Mouse (Mus musculus) inflammation-experienced regulatory T-cells, adult 6 months (primary cell): ENCODE measurements around the gene Gm20532. TPM values are rescaled to one million over a fixed set of nuclear protein-coding genes. Genes with fewer than 3 reads are reported as not detected.

Experiments used
- ATAC-seq: one replicate; pipeline ENCODE4 v1.8.0; 2017
- polyA plus RNA-seq, 3 experiments: library from polyadenylated mRNA; unstranded; fragments of 100-300 nt; shearing (Covaris generic); gene quantifications; one replicate each; pipeline ENCODE4 v1.2.1; 2017

The Gm20532 gene
- polyA plus RNA-seq, 3 experiments from 2014 or later: not detected

DNA sequence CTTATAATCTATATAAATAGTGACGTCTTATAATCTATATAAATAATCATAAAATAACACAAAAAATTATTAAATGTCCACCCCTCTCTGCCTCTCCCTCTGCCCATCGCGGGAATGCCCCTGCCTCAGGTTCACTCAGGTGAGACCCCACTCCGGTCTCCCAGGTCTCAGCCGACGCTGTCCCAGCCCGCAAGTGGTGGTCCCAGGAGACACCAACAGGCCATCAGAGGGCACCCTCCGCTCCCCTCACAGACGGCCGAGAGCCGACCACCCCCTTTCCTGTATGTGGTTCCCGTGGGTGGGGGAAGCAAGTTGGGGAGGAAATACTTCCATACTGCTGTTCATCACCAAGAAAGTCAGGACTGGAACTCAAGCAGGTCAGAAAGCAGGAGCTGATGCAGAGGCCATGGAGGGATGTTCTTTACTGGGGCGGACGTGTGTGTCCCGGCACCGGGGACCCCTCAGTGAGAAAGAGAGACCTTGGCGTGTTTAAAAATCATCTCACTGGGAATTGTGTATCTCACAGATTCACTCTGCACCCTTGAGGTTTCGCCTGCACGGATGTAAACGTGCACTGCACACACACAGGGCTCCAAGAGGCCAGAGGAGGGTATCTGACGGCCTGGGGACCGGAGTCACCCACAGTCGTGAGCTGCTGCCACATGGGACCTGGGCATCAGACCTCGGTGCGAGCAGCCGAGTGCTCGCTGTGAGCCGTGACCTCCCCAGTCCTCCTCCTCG is 75.5 kb downstream of the Gm20532 start:
- ATAC-seq: no peak

DNA sequence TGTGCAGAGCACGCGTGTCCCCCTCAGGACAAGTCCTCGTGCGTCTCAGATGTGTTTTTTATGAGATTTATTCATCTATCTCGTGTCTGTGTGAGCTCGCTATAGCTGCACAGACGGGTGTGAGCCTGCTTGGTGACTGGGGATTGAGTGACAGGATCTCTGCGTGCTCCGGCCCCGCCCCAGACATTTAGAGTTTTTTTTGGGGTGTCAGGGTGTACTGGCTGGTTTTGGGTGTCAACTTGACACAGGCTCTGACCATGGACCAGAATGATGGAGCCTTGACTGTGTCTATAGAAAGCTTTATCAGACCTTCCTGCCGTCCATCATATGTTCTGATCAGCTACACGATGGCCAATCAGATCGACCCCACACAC is 76.1 kb downstream of the Gm20532 start:
- no peak for ATAC-seq

DNA sequence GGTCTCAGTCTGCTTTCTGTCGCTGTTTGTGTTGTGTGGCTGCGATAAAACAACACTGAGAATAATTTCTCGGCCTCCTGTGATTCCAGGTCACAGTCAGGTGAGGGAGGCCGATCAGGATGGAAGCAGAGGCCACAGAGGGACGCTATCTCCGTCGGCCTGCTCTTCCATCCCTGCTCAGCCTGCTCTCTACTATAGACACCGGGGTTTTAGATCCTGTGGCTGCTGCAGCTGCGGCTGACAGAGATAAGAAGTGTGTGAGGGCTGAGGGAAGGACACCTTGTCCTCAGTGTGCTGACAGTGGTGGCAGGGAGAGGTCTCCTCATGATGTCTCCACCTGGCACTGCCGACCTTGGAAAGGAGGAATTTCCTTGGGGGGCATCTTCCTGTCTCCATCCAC is 76.7 kb downstream of the Gm20532 start:
- no peak for ATAC-seq

DNA sequence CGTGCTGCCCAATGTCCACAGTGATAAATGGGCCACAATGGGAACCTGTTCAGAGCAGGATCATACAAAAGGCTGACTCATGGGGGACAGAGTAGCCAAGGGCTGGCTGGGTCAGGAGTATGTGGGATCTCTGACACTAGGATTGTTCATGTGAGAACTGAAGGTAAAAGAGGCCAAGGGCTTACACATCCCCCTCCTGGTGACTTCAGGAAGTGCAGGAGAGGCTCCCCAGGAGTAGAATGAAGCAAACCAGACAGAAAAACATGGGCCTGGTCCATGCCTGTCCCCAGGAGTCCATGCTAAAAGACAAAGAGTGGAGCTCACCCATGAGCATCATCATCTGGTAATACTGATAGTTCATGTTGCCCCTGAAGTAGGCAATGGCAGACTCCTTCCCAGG is 77.1 kb downstream of the Gm20532 start:
- ATAC-seq: peak; percentile 80

DNA sequence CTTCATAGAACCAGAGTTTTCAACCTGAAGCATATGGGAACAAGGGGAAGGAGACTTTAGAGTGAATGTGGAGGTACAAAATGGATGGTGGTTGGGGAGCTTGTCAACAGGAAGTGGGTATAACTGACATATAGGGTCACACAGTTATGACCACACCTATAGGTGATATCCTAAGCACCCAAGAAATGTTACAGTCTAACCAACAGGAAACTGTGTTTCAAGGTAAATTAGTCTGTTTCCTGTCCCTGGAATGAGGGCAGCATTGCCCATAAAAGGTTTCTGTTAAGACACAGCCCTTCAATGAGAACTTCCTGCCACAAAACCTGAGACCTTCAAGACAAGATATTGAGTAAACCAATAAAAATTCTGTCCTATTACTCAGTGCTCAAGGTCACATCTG is 82.3 kb downstream of the Gm20532 start:
- ATAC-seq: peak; percentile 99

DNA sequence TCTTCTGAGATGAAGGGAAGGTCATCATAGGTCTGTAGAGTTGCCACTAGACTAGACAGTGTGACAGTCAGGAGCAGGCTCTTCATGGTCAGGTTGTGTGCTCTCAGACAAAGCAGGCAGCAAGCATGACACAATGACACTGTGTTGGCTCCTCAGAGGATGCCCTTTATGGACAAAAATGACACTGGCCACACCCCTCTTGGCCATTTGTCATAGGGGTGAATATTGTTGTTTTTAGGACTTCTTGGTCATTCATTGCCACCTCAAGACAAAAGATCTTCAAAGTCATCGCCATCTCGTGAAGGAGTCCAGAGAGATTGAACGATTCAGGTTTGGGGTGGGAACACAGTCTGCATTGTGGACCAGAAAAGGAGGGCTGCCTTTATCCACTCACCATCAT is 84.7 kb downstream of the Gm20532 start, which contains the start of gene Lcn4:
Gene Lcn4 (minus strand): TSS at position 101 of the 400 bp plus-strand sequence.
- no peak for ATAC-seq

Other genes starting within 250 kb of the Gm20532 start
- 1 to 10 TPM; 7.6 to 8.7 (median 7.6) TPM for gene Dnlz, start 234.5 kb upstream of the Gm20532 start, polyA plus RNA-seq
- 1 to 10 TPM in 2 of 3 experiments, under 1 TPM in 1; 0.53 to 2.1 (median 1.1) TPM for gene Card9, start 225.7 kb upstream of the Gm20532 start, polyA plus RNA-seq
- 10 to 100 TPM; 15.6 to 43.4 (median 39.6) TPM for gene Snapc4, start 206.0 kb upstream of the Gm20532 start, polyA plus RNA-seq
- gene Entr1, start 197.3 kb upstream of the Gm20532 start, polyA plus RNA-seq: 10 to 100 TPM; 35.3 to 57.5 (median 44.3) TPM
- 10 to 100 TPM; 82.4 to 88.4 (median 82.9) TPM for gene Pmpca, start 197.3 kb upstream of the Gm20532 start, polyA plus RNA-seq
- 10 to 100 TPM in 2 of 3 experiments, 1 to 10 TPM in 1; 9.4 to 19.0 (median 10.9) TPM for gene Inpp5e, start 177.4 kb upstream of the Gm20532 start, polyA plus RNA-seq
- gene Sec16a, start 141.4 kb upstream of the Gm20532 start, polyA plus RNA-seq: 10 to 100 TPM; 18.4 to 28.4 (median 24.2) TPM
- gene Notch1, start 70.0 kb upstream of the Gm20532 start, polyA plus RNA-seq: 10 to 100 TPM; 24.9 to 41.2 (median 27.0) TPM
- 1 to 10 TPM in 2 of 3 experiments, not detected in 1; 1.7 to 2.3 TPM for gene Egfl7, start 6.6 kb upstream of the Gm20532 start, polyA plus RNA-seq
- gene Agpat2, start 17.8 kb downstream of the Gm20532 start, polyA plus RNA-seq: 1 to 10 TPM; 6.6 to 9.1 (median 7.4) TPM
- gene Fam69b, start 41.8 kb downstream of the Gm20532 start, polyA plus RNA-seq: 1 to 10 TPM; 1.2 to 4.2 (median 2.1) TPM
- gene Lcn4, start 84.6 kb downstream of the Gm20532 start, polyA plus RNA-seq: under 1 TPM in 2 of 3 experiments, not detected in 1; 0.59 to 0.96 TPM